Mouse (Mus musculus) layer of hippocampus, postnatal 10 days (tissue): ENCODE measurements at regions not wholly inside any gene's neighbourhood (a gene's known extent, or its start where the extent isn't known, plus 50 kb on each side); places are given as distances from the start of the nearest gene placed in this dataset.
A peak's percentile ranks its signal among the peaks of the same experiment; 100 is the strongest.

Source experiments
- DNase-seq, 2 experiments: peaks; one replicate each; pipeline ENCODE4 v3.0.0; 2021; ENCODE audit warnings: low spot score in 2 of 2

DNA sequence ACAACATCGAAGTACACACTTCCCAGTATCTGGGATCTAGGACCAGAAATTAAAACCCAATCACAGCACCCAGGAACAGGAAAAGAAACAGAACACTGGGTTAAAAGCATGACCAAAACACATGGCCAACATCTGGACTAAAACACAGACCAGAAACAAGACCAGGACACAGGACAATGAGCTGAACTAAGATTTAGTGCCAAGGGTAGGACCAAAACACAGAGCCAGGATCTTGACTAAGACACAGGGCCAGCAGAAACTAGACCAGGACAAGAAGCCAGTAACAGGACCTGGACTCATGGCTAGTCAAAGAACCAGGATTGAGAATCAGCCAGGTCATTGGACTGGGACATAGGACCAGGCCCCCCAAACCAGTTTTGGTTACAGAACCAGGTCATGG lies 149.6 kb upstream of the Klf6 start:
- DNase-seq, result no peak

DNA sequence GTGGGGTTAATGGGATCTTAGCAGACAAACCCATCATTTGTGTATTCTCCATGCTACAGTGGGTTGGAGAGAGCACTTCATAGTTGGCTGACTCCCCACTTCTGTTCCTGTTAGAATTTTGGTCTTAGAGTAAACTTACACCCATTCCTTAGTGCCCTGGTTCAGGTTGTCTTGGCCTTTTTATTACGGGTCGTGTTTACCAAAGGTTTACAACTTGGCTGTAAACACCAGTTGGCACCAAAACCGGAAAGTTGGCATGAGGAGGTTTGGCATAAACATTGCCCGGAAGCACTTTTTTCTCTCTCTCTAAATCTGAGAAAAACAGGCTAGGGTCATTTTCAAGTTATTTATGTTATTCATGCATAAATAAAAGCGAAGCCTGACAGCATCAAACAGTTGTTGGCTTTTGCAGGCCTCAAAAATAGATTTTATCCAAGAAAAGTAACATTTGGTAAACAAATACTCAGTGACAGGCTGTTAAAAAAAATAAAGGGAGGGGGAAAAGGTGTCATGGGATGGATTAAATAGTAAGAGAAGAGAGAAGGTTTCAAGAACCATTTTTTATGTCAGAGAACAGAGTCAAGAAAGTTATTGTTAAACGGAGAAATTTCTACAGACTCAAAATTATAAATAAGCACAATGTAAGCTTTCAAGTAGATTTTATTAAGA lies 148.0 kb upstream of the Klf6 start:
- no peak for DNase-seq

DNA sequence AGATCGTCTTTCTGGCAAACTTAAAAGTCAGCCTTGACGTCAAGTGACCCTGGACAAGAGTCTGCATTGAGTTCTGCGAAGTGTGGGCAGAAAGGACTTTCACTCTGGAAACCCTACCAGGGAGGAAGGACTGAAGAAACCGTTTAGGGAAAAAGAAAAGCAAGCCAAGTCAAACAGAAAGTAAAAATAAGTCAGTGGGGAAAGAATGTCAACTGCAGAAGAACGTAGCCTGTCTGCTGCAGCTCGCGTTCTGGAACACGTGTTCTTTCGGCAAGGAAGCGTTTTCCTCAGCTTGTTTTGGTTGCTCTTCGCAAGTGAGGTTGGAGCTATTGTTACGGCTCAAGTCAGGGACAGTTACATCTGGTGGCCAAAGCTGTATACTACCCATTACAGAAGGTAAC lies 147.1 kb upstream of the Klf6 start:
- DNase-seq, result peak in 1 of 2 experiments; percentile 17

DNA sequence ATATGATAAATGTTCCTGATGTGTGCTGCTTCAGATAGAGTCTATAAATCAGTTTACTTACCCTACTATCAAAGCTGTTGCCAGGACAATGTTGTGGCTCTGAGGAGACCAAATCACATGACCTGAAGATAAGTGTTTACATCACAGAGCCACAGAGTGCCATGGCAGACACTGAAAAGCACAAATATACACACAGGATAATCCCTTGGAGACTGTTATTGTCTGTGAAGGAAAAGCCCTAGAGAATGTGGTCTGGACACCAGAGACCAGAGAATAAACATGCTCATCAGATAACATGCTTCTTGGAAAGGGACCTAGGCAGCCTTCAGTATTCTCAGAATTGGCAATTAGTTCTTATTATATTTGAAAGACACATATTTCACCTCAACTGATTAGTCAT lies 146.5 kb upstream of the Klf6 start:
- no peak for DNase-seq

DNA sequence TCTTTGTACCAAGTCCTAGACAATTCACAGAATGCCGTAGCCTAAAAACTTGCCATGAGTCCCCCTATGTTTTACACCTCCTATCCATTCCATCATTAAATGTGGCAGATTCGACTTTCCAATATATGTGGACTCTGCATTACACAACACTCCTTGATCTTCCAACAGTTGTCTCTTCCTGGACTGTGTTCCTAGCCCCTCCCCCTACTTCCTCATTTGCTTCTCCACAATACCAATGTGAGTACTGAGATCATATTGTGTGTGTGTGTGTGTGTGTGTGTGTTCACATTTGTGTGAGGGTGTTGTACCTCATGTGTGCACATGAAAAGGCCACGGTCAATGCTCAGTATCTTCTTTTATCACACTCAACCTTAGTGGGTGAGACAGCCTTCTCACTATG lies 144.5 kb upstream of the Klf6 start:
- DNase-seq, result no peak

DNA sequence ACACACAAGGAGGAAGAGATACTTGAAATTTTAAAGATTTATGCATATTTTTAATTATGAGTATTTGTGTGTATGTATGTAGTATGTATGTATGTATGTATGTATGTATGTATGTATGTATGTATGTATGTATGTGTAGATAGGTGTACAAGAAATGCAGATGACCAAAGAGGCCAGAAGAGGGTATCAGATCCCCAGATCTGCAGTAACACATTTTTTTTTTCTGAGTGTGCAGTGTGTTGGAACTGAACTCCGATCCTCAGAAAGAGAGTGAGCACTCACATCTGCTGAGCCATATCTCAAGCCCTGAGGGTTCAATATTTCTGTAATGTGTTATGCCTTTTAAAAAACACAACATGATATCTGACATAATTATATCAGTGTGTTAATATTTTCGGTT lies 138.0 kb upstream of the Klf6 start:
- no peak for DNase-seq

DNA sequence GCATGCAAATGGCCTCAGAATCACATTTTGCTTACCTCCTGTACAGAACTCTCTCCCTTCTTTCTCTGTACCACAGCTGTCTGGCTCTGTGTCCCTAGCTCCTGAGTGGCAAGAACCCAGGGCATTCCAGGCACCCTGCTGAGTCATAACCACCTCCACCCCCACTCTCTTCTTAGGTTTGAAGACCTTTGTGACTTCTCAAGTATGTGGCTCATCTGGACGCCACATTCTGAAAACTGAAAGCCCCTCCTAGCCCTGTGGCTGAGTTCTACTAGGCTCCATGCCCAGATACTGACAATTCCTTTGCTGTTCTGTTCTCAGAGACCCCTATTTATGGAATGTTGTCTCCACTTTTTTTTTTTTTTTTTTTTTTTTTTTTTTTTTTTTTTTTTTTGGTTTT lies 136.9 kb upstream of the Klf6 start:
- no peak for DNase-seq

DNA sequence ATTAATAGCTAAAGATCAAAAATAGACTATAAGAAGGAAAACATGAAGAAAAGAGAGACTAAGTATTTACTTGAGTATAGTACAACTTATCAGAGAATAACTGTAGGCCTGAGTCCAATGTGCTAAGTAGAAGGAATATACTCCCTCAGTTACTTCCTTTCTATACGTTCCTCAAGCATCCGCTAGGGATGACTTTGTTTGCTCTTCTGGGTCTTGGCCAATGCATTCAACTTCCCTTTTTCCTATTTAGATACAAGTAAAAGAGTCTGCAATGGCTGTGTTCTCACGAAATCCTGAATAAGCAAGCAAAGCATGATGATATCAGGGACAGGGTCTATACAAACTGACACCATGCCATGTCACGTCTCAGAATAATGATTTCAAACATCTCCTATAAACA lies 135.3 kb upstream of the Klf6 start:
- no peak for DNase-seq

DNA sequence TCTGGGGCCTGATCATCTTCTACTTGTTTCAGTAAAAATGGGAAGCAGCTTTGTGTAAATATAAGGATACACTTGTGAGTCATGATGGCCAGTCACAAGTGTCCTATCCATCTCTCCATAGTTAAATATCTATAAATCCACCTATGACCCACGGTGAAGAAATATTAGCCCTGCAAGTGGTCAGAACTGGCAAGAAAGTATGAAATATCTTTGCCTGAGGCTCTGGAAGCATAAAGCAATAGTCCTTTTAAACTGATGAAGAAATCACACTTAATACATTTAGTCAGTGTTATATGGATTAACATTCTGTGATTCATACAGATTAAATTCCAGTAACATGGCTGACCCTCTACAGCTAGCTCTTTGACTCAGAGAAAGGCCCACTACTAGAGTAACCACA lies 134.8 kb upstream of the Klf6 start:
- no peak for DNase-seq

DNA sequence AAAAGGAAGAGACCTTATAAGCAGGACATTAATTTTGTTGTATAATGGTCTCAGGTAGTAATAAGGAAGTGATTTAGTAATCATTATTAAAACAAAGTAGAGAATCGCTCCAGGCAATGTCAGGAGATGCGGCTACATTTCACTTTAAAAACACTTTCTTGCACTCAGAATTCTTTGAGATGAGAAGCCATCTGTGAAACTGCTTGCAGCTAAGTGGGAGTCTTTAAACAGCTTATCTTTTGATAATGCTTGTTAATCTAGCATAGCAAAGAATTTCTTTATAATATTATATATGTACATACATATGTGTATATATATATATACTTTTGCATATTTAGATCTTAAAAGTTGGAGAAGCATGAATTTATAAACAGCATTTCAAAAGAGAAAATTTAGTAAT lies 133.1 kb upstream of the Klf6 start:
- no peak for DNase-seq

DNA sequence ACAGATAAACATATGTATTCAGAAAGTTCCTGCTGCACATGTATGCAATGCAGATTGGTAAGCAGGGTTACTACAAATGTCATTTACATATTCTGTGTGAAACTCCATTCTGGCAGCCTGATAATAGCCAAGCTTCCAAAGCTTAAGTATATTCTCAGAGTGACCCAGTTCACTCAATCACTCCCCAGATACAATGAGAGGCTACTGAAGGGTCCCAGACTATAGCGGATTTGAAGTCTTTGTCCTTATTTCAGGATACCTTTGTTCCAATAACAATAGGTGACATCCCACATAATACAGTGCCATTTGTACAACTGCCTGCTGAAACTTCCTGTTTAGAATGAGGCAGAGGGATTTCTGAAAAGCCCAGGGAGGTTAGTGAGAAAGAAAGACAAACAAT lies 132.5 kb upstream of the Klf6 start:
- no peak for DNase-seq

DNA sequence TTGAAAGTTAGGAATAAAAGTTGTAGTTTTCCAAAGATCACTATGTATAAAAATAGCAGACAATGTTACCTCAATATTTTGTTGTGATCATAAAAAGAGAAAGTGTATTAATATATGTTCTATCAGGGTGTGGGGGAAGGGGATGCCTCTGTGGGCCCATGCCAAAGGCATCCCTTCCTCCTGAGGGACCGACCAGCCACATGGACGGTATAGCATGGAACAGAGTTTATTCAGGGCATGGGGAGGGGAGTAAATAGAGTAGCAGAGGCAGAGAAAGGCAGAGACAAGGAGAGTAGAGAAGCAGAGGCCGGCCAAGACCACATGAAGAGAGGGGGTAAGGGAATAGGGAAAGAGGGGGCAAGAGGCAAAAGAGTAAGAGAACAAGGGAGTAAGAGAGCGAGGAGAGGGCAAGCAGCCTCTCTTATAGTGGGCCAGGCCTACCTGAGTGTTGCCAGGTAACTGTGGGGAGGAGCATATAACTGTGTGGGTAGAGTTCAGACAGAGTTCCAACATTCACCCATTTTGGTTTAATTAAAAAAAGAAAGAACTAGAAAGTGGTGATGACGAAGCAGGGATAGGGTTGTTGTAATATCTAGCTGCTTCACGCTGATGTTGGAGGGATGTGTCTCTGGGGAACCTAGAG lies 131.7 kb upstream of the Klf6 start:
- no peak for DNase-seq

DNA sequence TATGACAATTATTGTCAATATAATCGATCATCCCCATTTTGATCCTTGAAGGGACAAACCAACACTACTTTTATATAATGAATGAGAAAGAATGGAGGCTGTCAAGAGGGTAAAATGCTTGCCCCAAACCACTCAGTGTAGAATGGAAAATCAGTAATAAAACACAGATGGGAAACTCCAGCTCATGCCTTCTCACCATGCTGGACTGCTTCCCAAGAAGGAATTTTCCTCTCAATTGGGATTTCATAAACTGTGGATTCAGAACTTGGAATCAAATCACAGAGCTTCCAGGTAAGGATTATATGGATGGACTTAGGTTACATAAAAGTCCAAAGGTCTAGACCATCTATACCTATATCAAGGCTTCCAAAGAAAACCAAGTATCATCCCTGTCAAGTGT lies 129.1 kb upstream of the Klf6 start:
- DNase-seq, result no peak

DNA sequence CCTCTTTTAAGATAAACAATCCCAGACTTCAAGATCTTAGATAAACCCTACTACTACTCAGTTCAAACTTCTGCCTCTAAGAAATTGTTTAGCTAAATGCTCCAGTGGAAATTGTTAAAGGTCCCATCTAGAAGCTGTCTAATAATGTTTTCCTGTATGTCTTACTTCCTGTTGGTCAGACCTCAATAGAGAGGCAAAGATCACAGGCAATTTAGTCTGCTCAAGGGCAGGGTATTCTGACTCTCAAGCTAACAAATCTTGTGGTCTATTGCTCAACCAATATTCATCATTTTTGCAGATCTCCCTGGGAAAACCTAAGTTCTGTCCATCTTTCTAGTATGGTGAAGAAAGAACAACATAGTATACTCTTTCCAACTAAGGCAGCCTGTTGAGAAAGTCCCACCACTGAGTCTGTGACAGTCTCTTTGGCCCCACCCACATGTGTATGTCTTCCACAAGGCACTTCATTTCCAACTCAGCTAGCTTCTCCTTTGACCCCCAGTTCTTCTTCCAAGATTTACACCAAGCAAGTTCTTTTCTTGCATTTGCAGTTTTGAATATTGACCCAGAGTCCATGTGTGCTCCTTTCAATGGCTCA lies 126.2 kb upstream of the Klf6 start:
- DNase-seq, result no peak

DNA sequence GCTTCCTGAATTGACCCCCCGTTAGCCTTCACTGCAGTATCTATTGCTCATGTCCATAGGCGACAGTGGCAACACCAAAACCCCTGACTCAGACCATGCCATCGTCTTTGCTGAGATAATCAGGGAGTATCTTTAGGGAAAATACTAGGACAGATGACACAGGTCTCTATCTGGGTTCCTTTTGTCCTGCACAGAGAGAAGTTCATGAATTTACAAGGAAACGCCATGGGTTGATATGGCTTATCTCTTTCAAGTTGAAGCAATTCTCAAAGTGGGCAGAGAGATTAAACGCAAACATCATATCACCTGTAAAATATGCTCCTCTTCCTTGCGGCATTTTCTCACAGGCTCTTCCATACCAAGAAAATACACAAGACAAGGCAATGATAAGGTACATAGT lies 124.8 kb upstream of the Klf6 start:
- DNase-seq, result no peak

DNA sequence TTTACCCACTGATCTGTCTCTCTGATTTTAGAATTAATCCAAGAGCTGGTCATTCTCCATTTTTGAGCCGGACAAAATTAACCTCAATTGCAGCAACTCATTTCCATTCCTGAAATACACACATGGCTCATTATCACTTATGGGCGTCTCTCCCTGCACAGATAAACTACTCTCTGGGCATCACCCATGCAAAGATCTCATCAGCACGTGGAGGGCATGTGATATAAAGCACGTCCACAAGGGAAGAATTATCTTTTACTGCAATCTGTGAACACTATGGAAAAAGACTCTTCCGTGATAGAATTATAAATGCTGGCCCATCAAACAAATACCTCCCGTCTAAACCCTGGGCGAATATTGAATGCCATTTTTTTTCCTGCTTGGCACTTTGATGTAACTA lies 124.1 kb upstream of the Klf6 start:
- no peak for DNase-seq

DNA sequence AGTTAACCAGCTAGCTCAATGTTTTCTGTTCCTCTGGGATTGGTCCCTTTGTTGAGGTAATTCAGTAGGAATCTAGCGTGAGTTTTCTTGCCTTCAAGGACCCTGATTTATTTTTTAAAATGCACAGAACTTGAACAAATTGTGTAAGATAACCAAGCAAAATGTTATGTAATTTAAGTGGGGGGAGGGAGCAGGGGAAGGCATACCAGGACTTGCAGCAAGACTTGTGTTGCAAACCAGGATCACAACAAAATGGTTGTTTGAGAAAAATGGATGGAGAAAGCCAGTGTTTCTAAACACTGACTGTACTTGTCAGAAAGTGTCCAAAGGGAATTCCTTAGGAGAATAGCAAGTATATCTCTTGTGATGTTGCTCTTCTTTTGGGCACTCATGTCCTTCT lies 120.5 kb upstream of the Klf6 start:
- no peak for DNase-seq

DNA sequence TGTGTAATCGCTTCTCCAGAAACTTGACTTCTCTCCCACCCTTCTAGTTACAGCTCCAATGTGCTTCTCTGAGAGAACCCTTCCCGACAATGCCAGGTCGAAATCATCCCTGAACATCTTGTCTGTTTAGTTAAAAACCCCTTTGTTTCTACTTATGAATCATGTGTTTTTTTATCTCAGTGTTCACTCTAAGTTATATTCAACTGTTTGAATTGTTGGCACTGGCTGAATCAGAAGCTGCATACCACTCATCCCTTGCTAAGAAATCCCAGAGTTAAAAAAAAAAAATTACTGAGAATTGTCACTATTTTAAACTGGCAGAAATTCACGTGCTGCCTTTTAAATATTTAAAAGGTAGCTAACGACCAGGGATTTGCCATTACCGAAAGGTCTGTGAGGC lies 116.3 kb upstream of the Klf6 start:
- no peak for DNase-seq

DNA sequence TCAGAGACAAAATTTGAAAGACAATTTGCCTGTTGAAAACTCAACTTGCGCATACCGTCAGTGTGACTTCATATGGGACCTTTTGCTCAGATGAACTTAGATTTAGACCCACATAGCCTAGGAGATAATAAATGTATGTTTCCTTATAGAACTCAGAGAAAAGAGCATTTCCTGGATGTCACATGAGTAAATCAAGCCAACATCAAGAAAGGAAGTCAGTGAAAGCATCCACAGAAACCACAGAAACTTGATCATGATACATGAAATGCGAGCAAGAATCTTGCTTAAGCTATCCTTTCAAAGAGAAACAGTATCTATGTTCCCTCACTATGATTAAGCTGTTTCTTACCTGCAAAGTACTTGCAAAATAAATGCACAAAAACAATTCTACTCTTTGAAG lies 104.1 kb upstream of the Klf6 start:
- DNase-seq, result no peak

DNA sequence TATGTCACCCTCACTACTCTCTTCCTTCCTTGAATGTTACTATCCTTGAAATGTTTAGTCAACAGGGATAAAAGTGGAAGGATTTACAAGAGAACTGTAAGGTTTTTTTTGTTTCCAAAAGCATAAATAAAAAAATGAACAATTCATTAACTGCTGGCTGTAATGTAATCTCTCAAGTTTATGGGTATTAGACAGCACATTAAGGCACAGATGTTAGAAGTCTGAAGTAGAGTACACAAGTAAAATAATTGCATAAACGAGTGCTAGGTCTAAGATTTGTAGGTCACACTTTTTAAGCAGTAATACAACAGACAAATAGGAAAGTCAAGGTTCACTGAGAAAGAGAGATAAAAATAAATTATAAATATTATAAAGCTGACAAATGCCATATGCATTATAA lies 103.3 kb upstream of the Klf6 start:
- DNase-seq, result no peak

DNA sequence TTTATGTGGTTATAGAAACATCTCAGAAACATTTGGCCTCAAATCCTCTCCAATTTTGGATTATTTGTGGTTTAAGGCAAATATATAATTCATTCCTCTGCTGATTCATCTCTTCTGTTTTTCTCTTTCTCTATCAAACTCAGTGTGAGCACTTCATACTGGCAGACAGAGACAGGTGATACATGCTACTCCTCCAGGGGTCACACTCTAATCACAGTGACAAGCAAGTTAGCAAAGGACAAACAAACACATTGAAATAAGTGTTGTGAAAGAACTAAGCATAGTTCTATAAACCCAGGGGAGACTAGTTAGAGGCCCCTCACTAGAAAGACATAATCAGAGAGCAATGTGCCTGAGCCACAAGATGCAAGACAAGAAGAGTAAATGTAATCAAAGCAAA lies 101.3 kb upstream of the Klf6 start:
- no peak for DNase-seq

DNA sequence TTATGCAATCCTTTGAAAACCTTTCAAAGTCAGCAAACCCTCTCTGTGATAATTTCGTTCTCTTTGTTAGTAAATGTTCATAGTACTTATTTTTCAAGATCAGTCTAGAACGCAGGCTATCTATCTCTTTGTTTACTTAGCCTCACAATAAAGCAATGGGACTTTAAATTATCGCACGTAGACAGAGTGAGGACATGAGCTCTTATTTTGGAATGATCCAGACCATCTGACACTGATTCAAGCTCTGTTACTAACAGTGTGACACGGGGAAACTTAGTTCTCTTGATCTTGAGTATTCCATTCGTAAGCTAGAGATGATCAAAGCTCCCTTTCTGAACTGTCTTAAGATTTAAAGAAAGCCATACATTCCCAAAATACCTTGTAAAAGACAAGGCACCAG lies 94.9 kb upstream of the Klf6 start:
- DNase-seq, result no peak

DNA sequence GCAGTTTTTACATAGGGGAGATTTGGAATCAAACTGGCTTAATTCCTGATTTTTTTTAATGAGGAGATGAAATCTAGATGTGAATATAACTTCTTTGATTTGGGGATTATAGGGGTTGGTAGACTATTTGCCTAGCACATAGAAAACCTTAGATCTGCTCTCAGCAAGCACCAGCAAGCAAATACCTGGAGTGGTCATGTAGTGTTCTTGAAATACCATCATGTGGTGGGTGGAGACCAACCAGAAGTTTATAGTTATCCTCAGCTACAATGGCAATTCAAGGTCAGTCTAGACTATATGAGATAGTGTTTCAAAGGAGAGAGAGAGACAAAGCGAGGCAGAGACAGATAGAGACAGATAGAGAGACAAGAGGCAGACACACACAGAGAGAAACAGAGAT lies 94.1 kb upstream of the Klf6 start:
- no peak for DNase-seq
